Mouse (Mus musculus): ENCODE results near the gene Rbfox2. TPM values are rescaled to one million over a fixed set of nuclear protein-coding genes. Genes with fewer than 3 reads are reported as not detected.

The Rbfox2 gene
- total RNA-seq (2023) = 1 to 10 TPM in 1 of 2 experiments, under 1 TPM in 1; 0.64 to 1.1 TPM

GRCm38 (mm10) chr15:77306547-77307261 is at the start of gene Rbfox2:
Gene Rbfox2 (minus strand): TSS chr15:77307004.

GRCm38 (mm10) chr15:77050570-77050969 is 256.2 kb downstream of the Rbfox2 start, which contains the start of gene Mb:
Gene Mb (minus strand): TSS chr15:77050670.

GRCm38 (mm10) chr15:77044597-77045320 is 262.0 kb downstream of the Rbfox2 start, which contains the start of gene Apol6:
Gene Apol6 (plus strand): TSS chr15:77044729.

Other genes with a start within 250 kb of the Rbfox2 start
- not detected for gene Apol7a, start 92.1 kb upstream of the Rbfox2 start, total RNA-seq (2023)
- gene Apol9a, start 104.1 kb upstream of the Rbfox2 start, total RNA-seq (2023) = not detected
- not detected for gene Apol7b, start 140.5 kb upstream of the Rbfox2 start, total RNA-seq (2023)
- gene Apol10a, start 170.0 kb upstream of the Rbfox2 start, total RNA-seq (2023) = not detected
- not detected for gene Apol11a, start 201.3 kb upstream of the Rbfox2 start, total RNA-seq (2023)
- not detected for gene Apol7c, start 226.3 kb upstream of the Rbfox2 start, total RNA-seq (2023)